Mouse (Mus musculus): ENCODE measurements at regions not wholly inside any gene's neighbourhood (a gene's known extent, or its start where the extent isn't known, plus 50 kb on each side); places are given as distances from the start of the nearest gene placed in this dataset.

DNA sequence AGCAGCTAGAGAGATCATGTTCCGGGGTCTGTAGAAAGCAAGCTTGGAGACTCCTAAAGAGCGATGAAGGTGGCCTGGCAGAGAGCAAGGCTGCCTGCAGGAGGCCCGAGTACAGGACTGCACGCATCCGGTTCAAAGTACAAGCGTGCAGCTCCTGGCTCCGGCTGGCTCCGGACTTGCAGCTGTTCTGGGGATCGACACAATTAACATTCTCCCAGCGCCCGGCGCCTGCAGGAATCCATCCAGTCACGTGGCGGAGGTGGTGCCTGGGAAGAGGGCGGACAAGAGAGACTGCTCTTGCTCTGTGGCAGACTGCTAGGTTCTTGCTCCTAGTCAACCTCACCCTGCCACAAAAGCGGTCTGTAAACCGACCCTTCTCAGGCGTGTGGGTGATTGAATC is 86.9 kb downstream of the Bdh1 start:
- TF ChIP-seq POLR2A (IDR thresholded peaks at IDR 0.05; ENCODE audit: borderline replicate concordance, low read depth, low read length) (no peak), CTCF (IDR thresholded peaks at IDR 0.05; ENCODE audit: low read depth, low read length) (no peak)
- no peak overlapping the region for H3K4me3 ChIP-seq (ENCODE audit: insufficient read depth, low read length)
- H3K4me1 ChIP-seq (ENCODE audit: control insufficient read depth, insufficient read depth, low read length), result peaks cover 9% of the 10 kb centered on the region
- no peak overlapping the region for H3K27ac ChIP-seq (ENCODE audit: insufficient read depth, low read depth, low read length)

DNA sequence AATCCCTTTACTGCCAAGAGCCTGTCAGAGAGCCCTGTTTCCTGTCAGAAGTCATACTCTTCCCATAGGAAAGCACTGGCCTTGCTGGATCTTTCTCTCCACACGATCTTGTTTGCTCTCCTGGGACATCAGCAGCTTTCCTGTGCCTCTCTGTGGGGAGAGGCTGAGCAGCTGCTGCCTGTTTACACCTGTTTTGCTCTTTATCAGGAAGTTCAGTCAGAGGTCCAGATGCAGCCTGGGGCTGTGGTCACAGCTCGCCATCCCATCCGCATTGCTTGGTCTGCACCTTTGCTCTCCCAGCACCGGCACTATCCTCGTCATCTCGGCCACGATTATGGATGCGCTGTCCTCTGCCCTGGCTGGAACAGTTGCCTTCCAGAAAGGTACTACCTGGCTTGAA is 88.0 kb downstream of the Bdh1 start:
- Histone ChIP-seq H3K4me1 (ENCODE audit: control insufficient read depth, insufficient read depth, low read length) (peaks cover 9% of the 10 kb centered on the region), H3K4me3 (ENCODE audit: insufficient read depth, low read length) (no peak overlapping the region), H3K27ac (ENCODE audit: insufficient read depth, low read depth, low read length) (no peak overlapping the region)
- no peak for TF ChIP-seq CTCF (IDR thresholded peaks at IDR 0.05; ENCODE audit: low read depth, low read length)
- no peak for TF ChIP-seq POLR2A (IDR thresholded peaks at IDR 0.05; ENCODE audit: borderline replicate concordance, low read depth, low read length)

DNA sequence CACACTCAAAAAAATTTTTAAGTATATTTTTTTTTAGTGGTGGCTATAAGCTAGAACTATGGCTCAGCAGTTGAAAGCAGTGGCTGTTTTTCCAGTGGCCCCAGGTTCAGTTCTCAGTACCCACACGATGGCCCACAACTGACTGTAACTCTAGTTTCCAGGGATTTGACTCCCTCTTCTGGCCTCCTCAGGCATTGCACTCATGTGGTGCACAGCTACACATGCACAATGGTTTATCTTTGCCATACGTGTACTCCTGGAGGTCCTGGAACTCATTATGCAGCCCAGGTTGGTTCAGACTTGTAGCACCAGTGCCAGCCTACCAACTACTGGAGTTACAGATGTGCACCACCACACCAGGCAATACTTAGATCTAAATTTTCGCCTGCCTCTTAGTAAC is 96.7 kb downstream of the Bdh1 start:
- H3K4me3 ChIP-seq (ENCODE audit: insufficient read depth, low read length), result no peak overlapping the region
- no peaks in the 10 kb centered on the region for H3K4me1 ChIP-seq (ENCODE audit: control insufficient read depth, insufficient read depth, low read length)
- no peak overlapping the region for H3K27ac ChIP-seq (ENCODE audit: insufficient read depth, low read depth, low read length)
- no peak for TF ChIP-seq CTCF (IDR thresholded peaks at IDR 0.05; ENCODE audit: low read depth, low read length)

DNA sequence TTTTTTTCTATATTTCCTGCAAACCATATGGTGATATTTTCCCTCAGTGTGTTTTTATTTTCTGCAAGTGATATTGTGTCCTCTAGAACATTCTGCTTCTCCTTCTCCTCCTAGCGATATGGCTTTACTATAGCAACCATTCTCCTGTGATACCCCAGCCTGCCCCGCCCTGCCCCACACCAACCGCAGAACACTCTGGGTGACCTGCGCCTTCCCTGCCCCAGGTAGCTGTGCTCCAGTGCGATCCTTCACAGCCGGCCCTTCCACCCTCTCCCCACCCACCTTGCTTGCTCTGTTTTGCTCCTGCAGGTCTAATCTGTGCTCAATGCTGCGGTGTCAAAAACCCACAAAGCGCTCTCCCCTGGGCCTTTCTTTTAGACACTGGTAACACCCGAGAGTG is 98.0 kb downstream of the Bdh1 start:
- TF ChIP-seq CTCF (IDR thresholded peaks at IDR 0.05; ENCODE audit: low read depth, low read length) (no peak), POLR2A (IDR thresholded peaks at IDR 0.05; ENCODE audit: borderline replicate concordance, low read depth, low read length) (no peak)
- no peak overlapping the region for H3K4me3 ChIP-seq (ENCODE audit: insufficient read depth, low read length)

DNA sequence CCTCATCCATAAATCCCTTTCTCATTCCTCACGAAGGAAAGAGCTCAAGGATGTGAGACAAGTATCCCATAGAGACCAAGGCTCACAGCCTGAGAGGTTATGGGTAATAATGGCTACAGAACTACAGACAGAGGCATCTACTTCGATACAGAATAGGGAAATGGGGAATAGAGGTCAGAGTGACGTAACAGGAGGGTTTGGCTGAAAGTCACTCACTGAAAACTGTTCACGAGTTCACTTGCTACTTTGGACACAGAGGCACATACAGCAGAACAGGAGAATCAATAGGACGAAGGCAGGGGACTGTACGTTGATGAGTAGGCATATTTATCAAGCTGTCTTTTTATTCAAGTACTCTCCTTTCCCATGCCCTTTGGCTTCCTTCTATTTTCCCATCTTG is 99.7 kb downstream of the Bdh1 start:
- Histone ChIP-seq H3K4me3 (ENCODE audit: insufficient read depth, low read length) (no peak overlapping the region), H3K27ac (ENCODE audit: insufficient read depth, low read depth, low read length) (no peak overlapping the region), H3K4me1 (ENCODE audit: control insufficient read depth, insufficient read depth, low read length) (peaks cover 2% of the 10 kb centered on the region; the same call in 1 of the 2 replicates)
- TF ChIP-seq CTCF (IDR thresholded peaks at IDR 0.05; ENCODE audit: low read depth, low read length) (no peak), POLR2A (IDR thresholded peaks at IDR 0.05; ENCODE audit: borderline replicate concordance, low read depth, low read length) (no peak)

More for the DNA sequence above, 98.0 kb downstream of the Bdh1 start:
- no peak overlapping the region for H3K27ac ChIP-seq (ENCODE audit: insufficient read depth, low read depth, low read length)
- H3K4me1 ChIP-seq (ENCODE audit: control insufficient read depth, insufficient read depth, low read length), result no peaks in the 10 kb centered on the region

DNA sequence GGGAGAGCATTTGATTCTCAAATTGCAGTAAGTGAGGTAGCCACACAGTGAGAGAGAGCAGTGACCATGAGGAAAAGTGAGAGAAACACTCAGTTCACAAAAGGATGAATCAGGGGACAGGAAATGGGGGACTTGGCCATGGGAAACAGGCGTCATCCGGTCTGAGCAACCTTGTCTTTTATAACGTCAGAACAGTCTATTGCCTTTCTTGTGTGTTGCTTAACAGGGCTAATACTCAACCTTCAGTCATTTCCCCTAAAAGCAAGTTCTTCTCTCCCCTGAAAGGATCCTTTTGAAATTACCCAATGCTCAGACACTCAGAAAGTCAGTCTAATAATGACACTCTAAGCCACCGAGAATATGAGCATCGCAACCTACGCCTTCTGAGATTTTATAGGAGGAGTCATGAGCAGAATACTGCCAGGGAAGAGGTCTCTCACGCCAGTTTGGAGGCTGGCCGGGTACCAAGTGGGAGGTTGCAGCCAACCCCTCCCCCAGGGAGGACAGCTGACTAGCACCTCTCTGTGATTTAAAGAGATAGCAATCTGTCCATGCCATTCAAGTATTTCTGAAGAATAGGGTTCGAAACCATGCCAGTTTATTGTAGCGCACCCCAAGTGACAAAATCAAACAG is 104.7 kb downstream of the Bdh1 start:
- H3K27ac ChIP-seq (ENCODE audit: insufficient read depth, low read depth, low read length), result no peak overlapping the region
- peaks cover 2% of the 10 kb centered on the region; the same call in 1 of the 2 replicates for H3K4me1 ChIP-seq (ENCODE audit: control insufficient read depth, insufficient read depth, low read length)
- TF ChIP-seq POLR2A (IDR thresholded peaks at IDR 0.05; ENCODE audit: borderline replicate concordance, low read depth, low read length), result no peak
- TF ChIP-seq CTCF (IDR thresholded peaks at IDR 0.05; ENCODE audit: low read depth, low read length), result no peak
- H3K4me3 ChIP-seq (ENCODE audit: insufficient read depth, low read length), result no peak overlapping the region

DNA sequence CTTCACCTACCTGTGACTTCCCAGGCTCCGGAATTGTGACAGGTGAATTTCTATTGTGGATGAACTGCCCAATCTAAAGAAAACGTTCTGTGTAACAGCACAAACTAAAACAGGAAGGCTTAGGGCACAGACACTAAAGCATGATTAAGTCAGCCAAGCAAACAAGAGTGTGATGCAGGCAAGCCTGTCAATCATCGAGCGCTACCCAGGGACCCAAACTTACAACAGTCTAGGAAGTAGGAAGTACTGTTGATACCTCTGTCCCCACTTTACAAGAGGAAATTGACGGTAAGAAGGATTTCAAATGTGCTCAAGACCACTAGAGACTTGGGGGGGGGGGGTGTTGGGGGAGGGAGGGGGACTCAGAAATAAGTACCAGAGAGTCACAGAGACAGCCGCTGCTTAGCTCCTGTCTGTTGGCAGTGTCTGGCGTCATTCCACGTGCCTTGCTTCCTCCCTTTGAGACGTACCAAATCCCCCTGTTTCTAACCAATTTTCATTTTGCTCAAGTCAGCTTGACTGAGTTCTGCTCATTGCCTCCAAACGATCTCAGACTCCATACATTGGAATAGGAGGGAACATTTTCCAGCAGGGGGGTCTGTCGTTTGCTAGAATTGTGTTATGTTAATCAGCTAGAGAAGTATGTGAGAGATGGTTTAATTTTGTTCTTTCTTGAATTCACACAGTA is 106.7 kb downstream of the Bdh1 start:
- TF ChIP-seq POLR2A (IDR thresholded peaks at IDR 0.05; ENCODE audit: borderline replicate concordance, low read depth, low read length) (no peak), CTCF (IDR thresholded peaks at IDR 0.05; ENCODE audit: low read depth, low read length) (no peak)
- Histone ChIP-seq H3K27ac (ENCODE audit: insufficient read depth, low read depth, low read length) (no peak overlapping the region), H3K4me1 (ENCODE audit: control insufficient read depth, insufficient read depth, low read length) (peaks cover 2% of the 10 kb centered on the region; the same call in 1 of the 2 replicates), H3K4me3 (ENCODE audit: insufficient read depth, low read length) (no peak overlapping the region)

DNA sequence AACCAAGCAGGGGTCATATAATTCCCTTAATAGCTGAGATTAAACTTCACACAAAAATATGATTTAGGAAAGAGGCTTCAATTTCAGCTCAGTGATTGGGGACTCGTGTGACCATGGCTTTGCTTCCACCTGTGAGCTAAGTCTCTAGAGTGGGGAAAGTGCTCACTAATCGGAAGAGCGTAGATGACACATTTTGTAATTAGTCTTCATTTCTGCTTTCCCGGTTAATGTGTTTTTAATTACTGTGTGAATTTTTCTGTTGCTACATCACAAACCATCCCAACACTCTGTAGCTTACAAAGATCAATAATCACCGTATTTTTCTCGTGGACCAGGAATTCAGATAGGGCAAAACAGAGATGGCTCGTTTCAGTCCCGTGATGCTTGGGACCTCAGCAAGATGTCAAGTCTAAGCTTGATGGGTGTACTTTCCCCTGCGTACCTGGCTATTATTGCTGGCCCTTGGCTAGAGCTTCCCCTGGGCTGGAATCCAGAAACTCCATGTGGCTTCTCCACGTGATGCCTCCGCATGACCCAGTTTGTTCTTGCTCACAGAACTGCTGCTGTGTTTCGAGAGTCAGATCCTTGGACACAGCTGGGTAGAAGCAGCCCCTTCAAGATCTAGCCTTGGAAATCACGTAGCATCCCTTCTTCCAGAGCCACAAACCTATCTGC is 107.3 kb downstream of the Bdh1 start:
- TF ChIP-seq POLR2A (IDR thresholded peaks at IDR 0.05; ENCODE audit: borderline replicate concordance, low read depth, low read length) (no peak), CTCF (IDR thresholded peaks at IDR 0.05; ENCODE audit: low read depth, low read length) (no peak)
- Histone ChIP-seq H3K4me1 (ENCODE audit: control insufficient read depth, insufficient read depth, low read length) (peaks cover 2% of the 10 kb centered on the region; the same call in 1 of the 2 replicates), H3K4me3 (ENCODE audit: insufficient read depth, low read length) (no peak overlapping the region), H3K27ac (ENCODE audit: insufficient read depth, low read depth, low read length) (no peak overlapping the region)

DNA sequence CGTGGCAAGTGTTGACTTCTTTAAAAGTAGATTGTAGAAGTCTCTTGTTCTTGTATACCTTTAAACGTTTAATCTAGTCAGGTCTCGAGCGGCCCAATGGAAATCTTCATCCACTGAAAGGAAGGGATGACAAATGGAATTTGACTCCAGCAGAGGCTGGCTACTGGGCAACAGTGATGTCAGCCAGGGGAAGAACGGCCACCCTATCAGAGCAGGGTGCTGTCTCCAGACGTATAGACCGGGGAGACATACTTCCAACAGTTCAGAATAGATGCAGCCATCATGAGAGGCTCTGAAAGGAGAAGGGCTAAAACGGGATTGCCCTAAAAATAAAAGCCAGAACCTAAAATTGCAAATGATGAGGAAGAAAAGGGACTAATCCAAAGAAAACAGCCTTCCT is 108.0 kb downstream of the Bdh1 start:
- no peak overlapping the region for H3K4me3 ChIP-seq (ENCODE audit: insufficient read depth, low read length)
- no peak overlapping the region for H3K27ac ChIP-seq (ENCODE audit: insufficient read depth, low read depth, low read length)
- TF ChIP-seq CTCF (IDR thresholded peaks at IDR 0.05; ENCODE audit: low read depth, low read length), result no peak
- no peak for TF ChIP-seq POLR2A (IDR thresholded peaks at IDR 0.05; ENCODE audit: borderline replicate concordance, low read depth, low read length)
- peaks cover 2% of the 10 kb centered on the region; the same call in 1 of the 2 replicates for H3K4me1 ChIP-seq (ENCODE audit: control insufficient read depth, insufficient read depth, low read length)

DNA sequence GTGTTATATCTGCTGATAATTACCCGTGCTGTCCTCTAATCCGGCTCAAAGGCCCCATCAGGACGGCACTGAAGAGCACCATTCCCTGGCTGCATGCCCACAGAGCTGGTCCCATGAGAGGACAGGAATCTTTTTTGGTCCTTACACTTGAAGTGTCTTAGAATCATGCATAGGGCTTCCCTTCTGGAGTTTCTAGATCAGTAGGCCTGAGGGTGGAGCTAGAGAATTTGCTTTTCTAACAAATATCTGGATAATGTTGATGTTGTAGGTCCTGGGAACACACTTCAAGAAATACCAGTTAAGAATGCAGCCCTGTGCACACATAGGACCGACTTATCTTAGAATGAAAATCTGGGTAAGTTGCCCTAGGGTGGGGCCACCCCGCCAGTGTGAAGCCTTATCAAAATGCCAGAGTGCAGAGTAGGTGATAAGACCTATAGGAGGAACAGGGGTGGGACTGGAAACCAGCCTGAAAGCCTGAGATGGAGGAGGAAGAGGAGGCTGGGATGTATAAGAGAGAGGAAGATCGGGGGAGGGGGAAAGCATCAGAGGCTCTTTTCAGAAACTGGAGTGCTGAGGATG is 111.2 kb downstream of the Bdh1 start:
- Histone ChIP-seq H3K27ac (ENCODE audit: insufficient read depth, low read depth, low read length) (no peak overlapping the region), H3K4me3 (ENCODE audit: insufficient read depth, low read length) (no peak overlapping the region), H3K4me1 (ENCODE audit: control insufficient read depth, insufficient read depth, low read length) (no peaks in the 10 kb centered on the region)
- TF ChIP-seq CTCF (IDR thresholded peaks at IDR 0.05; ENCODE audit: low read depth, low read length), result no peak
- no peak for TF ChIP-seq POLR2A (IDR thresholded peaks at IDR 0.05; ENCODE audit: borderline replicate concordance, low read depth, low read length)

Data from bone marrow macrophage, adult 2 months (primary cell).